Mouse (Mus musculus): ENCODE measurements around the gene Rpp21. TPM values are rescaled to one million over a fixed set of nuclear protein-coding genes. Genes with fewer than 3 reads are reported as not detected.

The Rpp21 gene
- total and polyA plus RNA-seq, 3 experiments: 22.5 to 53.8 (median 50.5) TPM

- no peak overlapping the region for H3K4me3 ChIP-seq (replicated peaks in 1 of 3; ENCODE audit: low read depth in 2 of 3, low read length in 2 of 3, poor library complexity in 1 of 3)
- no peak overlapping the region for H3K9ac ChIP-seq (ENCODE audit: insufficient read depth, low read depth)
- dilution Hi-C loops (cut with MboI; ENCODE audit: extremely low pct_ligation_motif_present, extremely low pct_unique_long_range_greater_than_20kb, low sequenced_read_pairs) (no loop called here), in situ Hi-C loops (cut with MboI; ENCODE audit: low pct_ligation_motif_present, low pct_unique_long_range_greater_than_20kb, low sequenced_read_pairs) (no loop called here)
- no peak overlapping the region for H3K27ac ChIP-seq (ENCODE audit: insufficient read depth, low read depth)
- H3K4me2 ChIP-seq (ENCODE audit: insufficient read depth, low read depth, poor library complexity, severe bottlenecking): no peak overlapping the region
- TF ChIP-seq HCFC1 (IDR thresholded peaks at IDR 0.05; ENCODE audit: low read depth, low read length) (no peak), USF2 (conservative IDR thresholded peaks at IDR 0.05; ENCODE audit: low read depth, low read length) (no peak), NELFE (IDR thresholded peaks at IDR 0.05; ENCODE audit: low read depth, low read length) (no peak), MAX (IDR thresholded peaks at IDR 0.05; ENCODE audit: low read length) (no peak), TBP (conservative IDR thresholded peaks at IDR 0.05; ENCODE audit: low read depth, low read length) (no peak), MXI1 (IDR thresholded peaks at IDR 0.05; ENCODE audit: low read depth, low read length) (no peak), IRF4 (IDR thresholded peaks at IDR 0.05; ENCODE audit: low read depth, low read length) (no peak), ZMIZ1 (IDR thresholded peaks at IDR 0.05; ENCODE audit: low read depth, low read length) (no peak), EP300 (IDR thresholded peaks at IDR 0.05; ENCODE audit: low read length) (no peak), TCF12 (IDR thresholded peaks at IDR 0.05; ENCODE audit: low read depth, low read length) (no peak), BHLHE40 (IDR thresholded peaks at IDR 0.05; ENCODE audit: low read depth, low read length) (no peak), KAT2A (IDR thresholded peaks at IDR 0.05; ENCODE audit: insufficient replicate concordance, low read length) (no peak)
- H3K4me1 ChIP-seq (ENCODE audit: control insufficient read depth in 1 of 2, insufficient read depth in 2 of 2): no peaks in the 10 kb centered on the region
- H3K9me3 ChIP-seq (replicated peaks; ENCODE audit: low read length): no peaks in the 10 kb centered on the region
- no peak for DNase-seq (ENCODE audit: extremely low read depth)
- H3K27me3 ChIP-seq (replicated peaks): peaks cover 18% of the 10 kb centered on the region
- H3K36me3 ChIP-seq (replicated peaks in 1 of 2; ENCODE audit: control insufficient read depth in 1 of 2, insufficient read depth in 1 of 2, low read length in 1 of 2): no peaks in the 10 kb centered on the region
- H3K79me2 ChIP-seq (replicated peaks; ENCODE audit: control insufficient read depth, extremely low read depth, insufficient read depth, poor library complexity, severe bottlenecking): no peaks in the 10 kb centered on the region
Observed at GRCm38 (mm10) chr17:36225231-36225824, 32.5 kb downstream of the Rpp21 start.

- H3K27ac ChIP-seq (ENCODE audit: insufficient read depth, low read depth): no peak overlapping the region
- H3K9ac ChIP-seq (ENCODE audit: insufficient read depth, low read depth): no peak overlapping the region
- dilution Hi-C loops (cut with MboI; ENCODE audit: extremely low pct_ligation_motif_present, extremely low pct_unique_long_range_greater_than_20kb, low sequenced_read_pairs): no loop called here
- H3K27me3 ChIP-seq (replicated peaks): peaks cover 25% of the 10 kb centered on the region
- no peak overlapping the region for H3K4me2 ChIP-seq (ENCODE audit: insufficient read depth, low read depth, poor library complexity, severe bottlenecking)
- no peaks in the 10 kb centered on the region for H3K4me1 ChIP-seq (ENCODE audit: control insufficient read depth in 1 of 2, insufficient read depth in 2 of 2)
- no peak overlapping the region for H3K4me3 ChIP-seq (replicated peaks in 1 of 3; ENCODE audit: low read depth in 2 of 3, low read length in 2 of 3, poor library complexity in 1 of 3)
- in situ Hi-C loops (cut with MboI; ENCODE audit: low pct_ligation_motif_present, low pct_unique_long_range_greater_than_20kb, low sequenced_read_pairs): no loop called here
- no peaks in the 10 kb centered on the region for H3K9me3 ChIP-seq (replicated peaks; ENCODE audit: low read length)
- TF ChIP-seq ZMIZ1 (IDR thresholded peaks at IDR 0.05; ENCODE audit: low read depth, low read length) (no peak), SMC3 (IDR thresholded peaks at IDR 0.05; ENCODE audit: low read depth, low read length) (no peak), USF2 (conservative IDR thresholded peaks at IDR 0.05; ENCODE audit: low read depth, low read length) (no peak), RAD21 (IDR thresholded peaks at IDR 0.05; ENCODE audit: low read depth, low read length) (no peak), NRF1 (IDR thresholded peaks at IDR 0.05; ENCODE audit: low read depth, low read length) (no peak), POLR2A (IDR thresholded peaks at IDR 0.05; ENCODE audit: low read depth, low read length) (no peak), MAX (IDR thresholded peaks at IDR 0.05; ENCODE audit: low read length) (no peak), MEF2A (IDR thresholded peaks at IDR 0.05; ENCODE audit: borderline replicate concordance, low read depth, low read length) (no peak), CHD1 (IDR thresholded peaks at IDR 0.05; ENCODE audit: low read depth, low read length) (no peak), SIN3A (IDR thresholded peaks at IDR 0.05; ENCODE audit: low read length) (no peak), KAT2A (IDR thresholded peaks at IDR 0.05; ENCODE audit: insufficient replicate concordance, low read length) (no peak), ZNF384 (IDR thresholded peaks at IDR 0.05; ENCODE audit: low read depth, low read length) (no peak), MAFK (IDR thresholded peaks at IDR 0.05; ENCODE audit: insufficient replicate concordance, low read length) (no peak), CTCF (conservative IDR thresholded peaks at IDR 0.05 in 1 of 2, IDR thresholded peaks at IDR 0.05 in 1 of 2; ENCODE audit: low read depth in 2 of 2, low read length in 2 of 2) (no peak), NELFE (IDR thresholded peaks at IDR 0.05; ENCODE audit: low read depth, low read length) (no peak), JUND (conservative IDR thresholded peaks at IDR 0.05; ENCODE audit: low read depth, low read length) (no peak), HCFC1 (IDR thresholded peaks at IDR 0.05; ENCODE audit: low read depth, low read length) (no peak), MXI1 (IDR thresholded peaks at IDR 0.05; ENCODE audit: low read depth, low read length) (no peak), PAX5 (IDR thresholded peaks at IDR 0.05; ENCODE audit: low read length) (no peak)
- H3K36me3 ChIP-seq (replicated peaks in 1 of 2; ENCODE audit: control insufficient read depth in 1 of 2, insufficient read depth in 1 of 2, low read length in 1 of 2): no peaks in the 10 kb centered on the region
- no peaks in the 10 kb centered on the region for H3K79me2 ChIP-seq (replicated peaks; ENCODE audit: control insufficient read depth, extremely low read depth, insufficient read depth, poor library complexity, severe bottlenecking)
- no peak for DNase-seq (ENCODE audit: extremely low read depth)
Observed at GRCm38 (mm10) chr17:36224451-36224850, 33.4 kb downstream of the Rpp21 start.
